Mouse (Mus musculus) erythroblast, embryonic 14.5 days (primary cell): ENCODE data around the gene Pcx. TPM values are rescaled to one million over a fixed set of nuclear protein-coding genes. Genes with fewer than 3 reads are reported as not detected.

ENCODE experiments used
- H3K27me3 ChIP-seq: 2 replicates; pipeline ENCODE4 v1.6.1; 2012; ENCODE audit warnings: inconsistent platforms; ENCODE audit not compliant: control insufficient read depth
- H3K36me3 ChIP-seq: 2 replicates; pipeline ENCODE4 v1.6.1; 2012; ENCODE audit warnings: mild to moderate bottlenecking, inconsistent platforms; ENCODE audit not compliant: control insufficient read depth
- H3K4me1 ChIP-seq: 2 replicates; pipeline ENCODE4 v1.6.1; 2012; ENCODE audit warnings: inconsistent platforms; ENCODE audit not compliant: control insufficient read depth
- H3K4me3 ChIP-seq: replicated peaks from 2 replicates; pipeline ENCODE3; 2012; ENCODE audit warnings: moderate library complexity, mild to moderate bottlenecking, inconsistent platforms
- H3K9me3 ChIP-seq: 2 replicates; pipeline ENCODE4 v1.6.1; 2012; ENCODE audit warnings: low read length, inconsistent platforms, mixed read lengths; ENCODE audit not compliant: control insufficient read depth
- GATA1 ChIP-seq: IDR thresholded peaks from 2 replicates; pipeline ENCODE4 v1.6.1; 2012; ENCODE audit warnings: low read length, inconsistent platforms, mixed read lengths
- TAL1 ChIP-seq: IDR thresholded peaks from 3 replicates; pipeline ENCODE4 v1.6.1; 2012; ENCODE audit warnings: low read length, inconsistent platforms, mixed read lengths
- polyA plus RNA-seq: library from polyadenylated mRNA; stranded (reverse); fragments of >175 nt; gene quantifications from 2 replicates; pipeline ENCODE4 v1.2.3, GENCODE M21; 2012

Pcx gene
- 18.5 and 18.7 TPM in 2 replicates for polyA plus RNA-seq

DNA sequence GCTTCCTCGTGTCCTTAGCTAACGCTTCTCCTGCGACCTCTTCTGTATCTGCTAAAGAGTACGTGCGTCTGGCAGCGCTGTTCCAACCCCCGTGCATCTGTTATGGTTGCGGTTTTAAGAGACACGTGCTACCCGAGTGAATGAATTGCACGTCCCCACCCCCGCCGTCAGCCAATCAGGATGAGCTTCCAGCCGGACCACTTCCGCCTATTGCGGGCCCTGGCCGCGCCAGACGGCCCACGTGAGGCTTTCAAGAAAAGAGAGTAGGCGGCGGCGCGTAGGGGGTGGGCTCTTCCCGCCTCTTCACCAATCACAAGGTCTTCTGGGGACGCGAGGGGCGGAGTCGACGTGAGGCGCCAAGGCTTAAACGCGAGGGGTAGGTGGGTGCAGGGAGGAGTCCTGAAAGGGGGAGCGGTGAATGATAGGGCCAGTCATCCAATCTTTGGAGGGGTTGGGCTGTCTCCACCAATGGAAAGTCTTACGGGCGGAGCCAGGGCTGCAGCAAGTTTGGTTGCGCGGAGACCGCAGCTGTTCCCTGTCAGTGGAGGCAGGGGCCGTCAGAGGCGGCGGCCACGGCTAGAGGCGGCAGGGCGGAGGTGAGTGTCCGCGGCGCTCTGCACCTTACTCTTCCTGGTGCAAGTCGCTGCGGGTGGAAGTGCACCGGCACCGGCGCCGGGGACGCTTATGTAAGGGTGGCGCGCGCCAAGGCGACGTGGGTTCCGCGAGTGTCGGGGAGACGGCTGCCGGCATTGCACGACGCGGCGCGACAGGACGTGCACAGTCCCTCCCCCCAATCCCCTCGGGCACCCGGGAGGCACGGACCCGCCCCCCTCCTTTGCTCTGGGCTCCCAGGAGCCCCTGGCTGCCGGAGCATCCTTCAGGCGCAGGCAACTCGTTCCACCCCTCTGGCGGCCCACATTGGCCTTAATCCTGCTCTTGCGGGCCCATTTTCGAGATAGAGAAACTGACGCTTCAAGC, at the start of gene Pcx:
Gene Pcx, plus strand, starts transcription at position 487 of the 978 bp plus-strand sequence.
- peaks cover 52% of the 10 kb centered on the region for H3K4me1 ChIP-seq
- peaks cover 24% of the 10 kb centered on the region for H3K27me3 ChIP-seq
- peak within 1 kb of the TSS; percentile 79 for H3K4me3 ChIP-seq
- no peak for TF ChIP-seq TAL1
- TF ChIP-seq GATA1 = no peak
- H3K36me3 ChIP-seq = peaks cover 13% of the 10 kb centered on the region
- H3K9me3 ChIP-seq = no peaks in the 10 kb centered on the region

DNA sequence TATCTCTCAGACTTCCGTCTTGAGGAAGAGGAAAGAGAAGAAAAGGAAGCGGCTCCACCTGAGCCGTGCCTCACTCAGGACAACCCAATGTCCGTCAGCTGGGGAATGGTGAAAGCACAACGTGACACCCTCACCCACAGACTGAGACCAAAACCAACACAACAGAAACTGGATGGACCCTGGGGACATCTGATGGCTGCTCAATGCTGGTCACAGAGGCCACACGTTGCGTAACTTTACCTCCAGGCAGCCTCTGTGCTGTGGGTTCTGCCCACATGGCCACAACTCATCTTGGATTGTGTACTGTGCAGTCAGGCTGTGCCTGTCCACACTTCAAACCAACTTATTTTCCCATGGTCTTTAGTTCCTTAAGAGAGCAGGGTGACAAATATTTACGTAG, 48.3 kb upstream of the Pcx start:
- TF ChIP-seq TAL1 = no peak
- no peak for TF ChIP-seq GATA1

DNA sequence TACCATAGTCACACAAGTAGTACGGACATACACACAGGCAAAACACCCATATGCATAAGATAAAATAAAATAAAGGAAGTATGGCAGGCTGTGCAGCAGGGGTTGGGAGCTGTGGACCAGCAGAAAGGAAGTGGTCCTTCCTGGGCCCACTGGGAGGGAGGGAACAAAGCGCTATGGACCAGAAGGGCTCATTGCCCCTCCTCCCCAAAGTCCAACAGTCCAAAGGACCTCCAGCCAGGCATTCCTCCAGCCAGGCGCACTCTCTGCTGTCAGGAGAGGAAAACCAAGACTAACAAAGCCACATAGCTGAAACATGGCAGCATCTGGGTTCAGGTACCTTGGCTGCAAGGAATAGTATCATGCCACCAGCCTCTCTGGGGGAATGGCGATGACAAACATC, 45.6 kb upstream of the Pcx start:
- H3K9me3 ChIP-seq = peaks cover 2% of the 10 kb centered on the region; the same call in 1 of the 2 replicates
- H3K4me3 ChIP-seq = no peak overlapping the region
- peaks cover 3% of the 10 kb centered on the region; the same call in 1 of the 2 replicates for H3K27me3 ChIP-seq
- H3K36me3 ChIP-seq = no peaks in the 10 kb centered on the region
- H3K4me1 ChIP-seq = no peaks in the 10 kb centered on the region
- TF ChIP-seq TAL1 = no peak
- TF ChIP-seq GATA1 = no peak

More for the DNA sequence above, 48.3 kb upstream of the Pcx start:
- Histone ChIP-seq H3K9me3 (peaks cover 2% of the 10 kb centered on the region; the same call in 1 of the 2 replicates), H3K4me1 (no peaks in the 10 kb centered on the region), H3K27me3 (peaks cover 6% of the 10 kb centered on the region; the same call in 1 of the 2 replicates), H3K36me3 (no peaks in the 10 kb centered on the region), H3K4me3 (no peak overlapping the region)

DNA sequence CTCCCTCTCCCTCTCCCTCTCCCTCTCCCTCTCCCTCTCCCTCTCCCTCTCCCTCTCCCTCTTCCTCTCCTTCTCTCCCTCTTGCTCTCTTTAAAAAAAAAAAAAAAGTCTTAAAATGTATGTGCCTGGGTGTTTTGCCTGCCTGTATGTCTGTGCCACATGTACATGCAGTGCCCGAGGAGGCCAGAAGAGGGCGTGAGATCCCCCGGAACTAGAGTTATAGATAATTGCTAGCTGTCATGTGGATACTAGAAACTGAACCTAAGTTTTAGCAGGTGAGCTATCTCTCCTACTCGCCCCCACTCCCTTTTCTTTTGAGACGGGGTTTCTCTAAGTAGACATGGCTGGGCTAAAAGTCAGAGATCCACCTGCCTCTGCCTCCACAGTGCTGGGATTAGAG, 41.9 kb upstream of the Pcx start:
- peaks cover 3% of the 10 kb centered on the region for H3K27me3 ChIP-seq
- no peaks in the 10 kb centered on the region for H3K4me1 ChIP-seq
- H3K9me3 ChIP-seq = no peaks in the 10 kb centered on the region
- no peak overlapping the region for H3K4me3 ChIP-seq
- TF ChIP-seq TAL1 (no peak), GATA1 (no peak)
- no peaks in the 10 kb centered on the region for H3K36me3 ChIP-seq

DNA sequence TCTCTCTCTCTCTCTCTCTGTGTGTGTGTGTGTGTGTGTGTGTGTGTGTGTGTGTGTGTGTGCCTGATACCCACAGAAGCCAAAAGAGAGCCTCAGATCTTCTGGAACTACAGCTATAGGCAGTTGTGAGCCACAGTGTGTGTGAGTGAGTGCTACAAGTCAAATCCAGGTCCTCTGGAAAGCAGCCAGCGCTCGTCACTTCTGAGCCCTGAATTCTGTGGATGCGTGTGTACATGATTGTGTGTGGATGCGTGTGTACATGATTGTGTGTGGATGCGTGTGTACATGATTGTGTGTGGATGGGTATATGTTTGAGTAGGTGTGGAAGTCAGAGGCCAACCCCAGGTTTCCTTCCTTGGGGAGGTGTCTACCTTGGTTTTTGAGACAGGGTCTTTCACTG, 36.7 kb upstream of the Pcx start:
- TF ChIP-seq TAL1 (no peak), GATA1 (no peak)
- H3K9me3 ChIP-seq = no peaks in the 10 kb centered on the region
- peaks cover 4% of the 10 kb centered on the region for H3K4me1 ChIP-seq
- no peaks in the 10 kb centered on the region for H3K36me3 ChIP-seq
- H3K27me3 ChIP-seq = peaks cover 48% of the 10 kb centered on the region
- H3K4me3 ChIP-seq = no peak overlapping the region

DNA sequence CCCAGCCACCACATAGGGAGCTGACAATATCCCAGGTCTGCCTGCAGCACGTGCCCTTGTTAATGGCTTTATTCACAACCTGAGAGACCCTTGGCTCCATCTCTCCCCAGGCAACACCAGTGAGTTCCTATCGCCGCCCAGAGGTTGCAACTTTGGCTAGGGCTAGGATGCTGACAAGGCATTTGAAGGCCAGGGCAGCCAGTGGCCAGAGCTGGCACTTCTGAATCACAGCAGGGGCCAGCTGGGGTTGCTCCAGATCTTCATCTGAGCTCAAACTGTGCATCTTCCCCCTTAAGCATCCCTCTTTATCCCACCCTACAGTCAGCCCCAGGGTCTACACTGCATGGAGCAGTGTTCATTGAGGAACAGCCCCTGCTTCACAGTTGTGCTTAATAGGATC, 35.5 kb upstream of the Pcx start:
- no peaks in the 10 kb centered on the region for H3K36me3 ChIP-seq
- no peak for TF ChIP-seq TAL1
- TF ChIP-seq GATA1 = no peak
- no peaks in the 10 kb centered on the region for H3K9me3 ChIP-seq
- peaks cover 56% of the 10 kb centered on the region for H3K27me3 ChIP-seq
- H3K4me3 ChIP-seq = no peak overlapping the region
- peaks cover 4% of the 10 kb centered on the region for H3K4me1 ChIP-seq

DNA sequence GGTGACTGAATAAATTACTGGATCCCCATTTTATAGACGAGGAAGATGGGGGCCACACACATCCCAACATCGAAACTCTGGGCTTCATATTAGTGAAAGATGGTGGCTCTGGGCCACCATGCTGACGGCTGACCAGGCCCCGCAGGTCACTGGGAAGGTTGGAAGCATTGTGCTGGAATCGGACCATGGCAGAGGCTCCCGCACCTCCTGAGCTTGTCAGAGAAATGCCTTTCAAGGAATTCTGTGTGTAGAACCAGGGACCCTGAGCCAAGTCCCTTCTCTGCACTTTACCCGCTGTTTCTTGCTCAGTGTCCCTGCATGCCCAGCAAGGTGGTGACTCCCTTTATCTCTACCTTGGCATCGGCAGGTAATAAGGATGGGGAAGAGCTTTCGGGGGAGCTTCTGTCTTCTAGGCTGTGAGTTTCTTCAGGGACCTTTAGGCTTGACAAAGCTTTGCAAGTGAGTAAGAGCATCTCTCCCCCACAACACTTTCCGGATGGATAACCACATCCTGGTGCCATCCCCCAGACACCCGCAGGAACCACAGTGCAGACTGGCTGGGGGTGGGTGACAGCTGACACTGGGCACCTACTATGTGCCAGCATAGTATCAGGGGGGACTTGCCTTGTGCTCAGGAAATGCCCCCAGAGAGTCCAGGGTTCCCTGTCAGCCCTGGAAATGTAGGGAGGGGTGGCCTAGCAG, 34.9 kb upstream of the Pcx start:
- Histone ChIP-seq H3K4me1 (peaks cover 4% of the 10 kb centered on the region), H3K9me3 (no peaks in the 10 kb centered on the region), H3K4me3 (no peak overlapping the region), H3K27me3 (peaks cover 59% of the 10 kb centered on the region), H3K36me3 (no peaks in the 10 kb centered on the region)
- no peak for TF ChIP-seq GATA1
- TF ChIP-seq TAL1 = no peak

DNA sequence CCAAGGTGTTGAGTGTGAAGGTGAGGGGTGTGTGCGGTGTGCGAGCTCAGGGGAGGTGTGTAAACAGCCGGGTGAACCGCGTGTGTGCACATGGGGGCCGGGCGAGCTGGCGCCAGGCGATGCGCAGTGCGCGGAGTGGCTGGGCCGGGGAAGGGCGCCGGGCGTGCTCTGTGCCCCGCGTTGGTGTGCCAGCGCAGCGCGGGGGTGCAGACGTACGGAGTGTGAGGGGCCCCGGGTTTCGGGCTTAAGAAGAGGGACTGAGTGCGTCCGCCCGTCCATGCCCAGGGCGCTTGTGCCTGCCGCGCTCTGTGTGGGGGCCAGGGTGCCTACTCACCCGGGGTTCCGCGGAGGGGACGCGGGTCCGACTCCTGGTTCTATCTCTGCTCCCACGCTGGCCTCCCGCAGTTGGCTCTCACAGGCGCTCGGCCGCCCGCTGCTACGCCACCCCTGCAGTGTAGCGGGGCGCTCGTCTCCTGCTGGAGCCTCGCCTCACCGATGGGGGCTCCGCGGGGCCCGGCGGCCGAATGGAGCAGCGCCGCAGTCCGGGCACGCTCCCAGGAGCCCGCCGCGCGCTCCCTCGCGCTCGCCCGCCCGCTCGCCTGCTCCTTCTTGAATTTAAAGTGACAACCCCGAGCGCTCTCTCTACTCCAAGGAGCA, 33.5 kb upstream of the Pcx start:
- Histone ChIP-seq H3K9me3 (no peaks in the 10 kb centered on the region), H3K36me3 (no peaks in the 10 kb centered on the region), H3K27me3 (peaks cover 62% of the 10 kb centered on the region), H3K4me1 (peaks cover 4% of the 10 kb centered on the region), H3K4me3 (peak overlapping the region; percentile 24)
- TF ChIP-seq TAL1 = no peak
- no peak for TF ChIP-seq GATA1

DNA sequence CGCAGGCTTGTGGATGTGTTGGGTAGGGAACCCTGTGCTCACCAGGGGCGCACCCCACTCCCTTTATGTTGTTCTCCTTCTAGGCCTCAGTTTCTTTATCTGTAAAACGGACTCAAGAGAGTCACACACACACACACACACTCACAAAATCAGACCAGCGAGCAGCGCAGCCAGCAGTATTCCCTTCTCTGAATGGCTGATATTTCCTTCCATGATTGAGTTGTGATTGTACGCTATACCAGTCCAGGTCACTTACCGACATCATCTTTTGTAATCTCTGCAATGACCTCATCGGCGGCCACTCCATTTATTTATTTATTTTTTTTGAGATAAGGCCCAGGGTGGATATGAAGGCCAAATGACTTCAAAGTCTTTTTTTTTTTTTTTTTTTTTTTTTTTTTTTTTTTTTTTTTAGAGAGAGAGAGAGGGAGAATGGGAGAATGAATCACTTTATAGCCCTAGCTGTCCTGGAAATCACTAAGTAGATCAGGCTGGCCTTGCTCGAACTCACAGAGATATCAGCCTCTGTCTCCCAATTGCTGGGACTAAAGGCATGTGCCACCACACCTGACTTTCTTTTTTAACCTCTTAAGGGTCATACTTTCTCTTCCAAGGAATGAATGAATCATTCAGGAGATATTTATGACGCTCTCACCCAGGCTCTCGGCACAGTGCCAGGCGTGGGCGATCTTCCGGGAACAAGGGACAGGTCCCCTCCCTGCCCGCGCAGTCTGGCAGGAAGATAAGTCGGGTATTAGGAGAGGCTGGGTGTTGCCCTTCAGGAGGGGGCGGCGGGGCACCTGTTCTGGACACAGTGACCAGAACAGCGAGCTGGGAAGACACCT, 32.7 kb upstream of the Pcx start, which contains the start of gene Syt12:
Gene Syt12, minus strand, starts transcription at position 103 of the 845 bp plus-strand sequence.
- no peak for TF ChIP-seq TAL1
- no peak for TF ChIP-seq GATA1
- Histone ChIP-seq H3K9me3 (no peaks in the 10 kb centered on the region), H3K4me1 (peaks cover 4% of the 10 kb centered on the region), H3K4me3 (peak within 1 kb of the TSS; percentile 24), H3K27me3 (peaks cover 62% of the 10 kb centered on the region), H3K36me3 (no peaks in the 10 kb centered on the region)
